Mouse (Mus musculus) splenic B cell, adult 2 months (primary cell): ENCODE results near the gene Bcan.

Source experiments
- DNase-seq: peaks from one replicate; pipeline ENCODE4 v3.0.0-alpha.2; 2011; ENCODE audit warnings: low read depth, low spot score
- H3K27me3 ChIP-seq: 2 replicates; pipeline ENCODE4 v1.6.1; 2012; ENCODE audit warnings: mild to moderate bottlenecking, low read length, moderate library complexity, mixed read lengths; ENCODE audit not compliant: control insufficient read depth, poor library complexity, insufficient read depth, severe bottlenecking
- H3K36me3 ChIP-seq: 2 replicates; pipeline ENCODE4 v1.6.1; 2012; ENCODE audit warnings: mild to moderate bottlenecking, low read length, moderate library complexity, mixed read lengths; ENCODE audit not compliant: control insufficient read depth, poor library complexity, insufficient read depth, severe bottlenecking

Gene Bcan

DNA sequence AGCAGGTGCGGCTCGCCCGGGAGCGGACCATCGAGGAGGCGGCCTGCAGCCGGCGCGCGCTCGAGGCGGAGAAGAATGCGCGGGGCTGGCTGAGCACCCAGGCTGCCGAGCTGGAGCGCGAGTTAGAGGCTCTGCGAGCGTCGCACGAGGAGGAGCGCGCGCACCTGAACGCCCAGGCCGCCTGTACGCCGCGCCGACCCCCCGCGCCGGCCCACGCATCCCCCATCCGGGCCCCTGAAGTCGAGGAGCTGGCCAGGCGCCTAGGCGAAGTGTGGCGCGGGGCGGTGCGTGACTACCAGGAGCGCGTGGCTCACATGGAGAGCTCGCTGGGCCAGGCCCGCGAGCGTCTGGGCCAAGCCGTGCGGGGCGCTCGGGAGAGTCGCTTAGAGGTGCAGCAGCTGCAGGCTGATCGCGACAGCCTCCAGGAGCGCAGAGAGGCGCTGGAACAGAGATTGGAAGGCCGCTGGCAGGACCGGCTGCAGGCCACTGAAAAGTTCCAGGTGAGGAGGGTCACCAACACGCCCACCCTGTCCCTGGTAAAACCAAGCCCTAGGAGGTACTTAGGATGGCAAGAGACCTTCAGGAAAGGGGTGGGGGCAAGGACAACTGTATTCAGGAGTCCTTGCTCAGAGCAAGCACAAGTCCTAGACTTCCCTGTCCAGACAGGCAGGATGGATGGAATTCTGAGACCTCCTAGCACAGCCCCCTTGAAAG, 28.4 kb downstream of the Bcan start:
- Histone ChIP-seq H3K36me3 (no peaks in the 10 kb centered on the region), H3K27me3 (no peaks in the 10 kb centered on the region)
- DNase-seq = no peak

DNA sequence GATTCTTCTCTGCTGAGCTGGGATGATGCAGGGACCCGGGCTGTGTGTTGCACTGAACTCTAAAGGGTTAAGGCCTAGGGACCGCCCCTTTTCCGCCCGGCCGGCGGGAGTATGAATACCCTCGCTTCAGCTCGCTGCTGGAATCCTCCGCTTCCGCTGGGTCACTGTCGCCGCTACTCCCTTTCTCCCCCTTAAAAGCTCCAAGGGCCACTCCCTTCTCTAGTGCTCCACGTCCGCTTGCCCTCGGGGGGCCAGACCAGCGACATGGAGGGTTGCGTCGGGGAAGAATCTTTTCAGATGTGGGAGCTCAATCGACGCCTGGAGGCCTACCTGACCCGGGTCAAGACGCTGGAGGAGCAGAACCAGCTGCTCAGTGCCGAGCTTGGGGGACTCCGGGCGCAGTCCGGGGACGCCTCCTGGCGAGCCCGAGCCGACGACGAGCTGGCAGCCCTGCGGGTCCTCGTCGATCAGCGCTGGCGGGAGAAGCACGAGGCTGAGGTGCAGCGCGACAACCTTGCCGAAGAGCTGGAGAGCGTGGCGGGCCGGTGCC, 29.0 kb downstream of the Bcan start, which contains the start of gene Nes:
TSS of gene Nes (plus strand) at position 140 of the 550 bp plus-strand sequence.
- DNase-seq = no peak
- H3K36me3 ChIP-seq = no peaks in the 10 kb centered on the region
- H3K27me3 ChIP-seq = no peaks in the 10 kb centered on the region

DNA sequence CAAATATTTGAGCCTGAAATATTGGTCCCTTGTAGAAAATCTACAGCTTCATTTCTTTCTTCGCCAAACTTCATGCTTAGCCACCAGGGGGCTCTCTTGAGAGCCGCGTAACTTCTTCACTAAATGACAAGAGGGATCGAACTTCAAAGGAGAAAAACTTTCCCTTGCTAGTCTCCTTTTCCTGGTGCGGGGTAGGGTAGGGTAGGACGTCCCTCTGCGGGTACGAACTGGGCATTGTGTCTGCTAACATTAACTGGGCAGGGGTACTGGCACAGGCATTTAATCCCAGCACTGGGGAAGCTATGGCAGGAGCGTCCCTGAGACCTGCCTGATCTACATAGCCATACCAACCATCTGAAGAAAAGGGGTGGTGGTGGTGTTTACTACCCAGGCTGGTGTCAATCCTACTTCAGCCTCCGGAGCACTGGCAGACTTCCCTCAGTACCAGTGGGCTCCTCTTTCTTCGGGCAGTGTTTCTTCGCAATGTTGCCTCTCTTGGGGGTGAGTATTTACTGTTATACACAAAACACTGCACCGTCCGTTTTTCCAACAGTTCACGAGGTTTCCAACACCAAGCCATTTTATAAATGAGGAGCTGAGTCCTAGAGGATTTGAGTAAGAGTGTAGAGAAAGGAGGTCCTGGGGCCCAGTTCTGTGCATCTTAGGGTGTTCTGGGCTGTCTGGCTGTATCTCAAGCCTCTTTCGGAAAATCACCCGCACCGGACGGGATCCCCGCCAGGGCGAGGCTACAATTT, 29.7 kb downstream of the Bcan start:
- Histone ChIP-seq H3K36me3 (no peaks in the 10 kb centered on the region), H3K27me3 (no peaks in the 10 kb centered on the region)
- DNase-seq = peak; percentile 78

DNA sequence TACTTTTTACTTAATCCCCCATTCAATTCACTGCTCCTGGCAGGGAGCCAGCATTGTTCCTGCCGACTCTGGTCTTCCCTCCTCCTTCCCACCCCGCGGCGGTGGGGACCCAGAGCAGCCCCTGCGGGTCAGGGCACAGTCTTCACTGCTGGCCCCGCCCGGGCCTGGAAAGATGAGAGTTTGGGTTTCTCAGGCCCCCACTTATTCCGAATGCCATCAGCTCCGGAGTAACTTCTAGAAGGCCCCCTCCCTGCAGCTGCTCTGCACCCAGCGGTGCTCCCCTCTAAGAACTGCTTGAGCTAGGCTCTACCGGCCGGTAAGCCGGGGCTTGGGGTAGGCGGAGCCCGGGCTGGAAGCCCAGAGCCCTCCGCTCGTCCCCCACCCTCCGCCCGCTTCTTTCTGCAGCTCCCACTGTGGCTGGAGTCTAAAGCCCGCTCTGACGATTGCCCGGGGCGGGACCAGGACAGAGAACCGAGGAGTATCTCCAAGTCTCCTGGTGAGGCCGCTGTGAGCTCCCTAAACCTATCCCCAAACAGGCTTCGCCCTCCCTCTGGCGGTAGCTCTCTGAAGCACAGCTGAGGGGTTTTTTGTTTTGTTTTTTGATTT, 39.3 kb downstream of the Bcan start:
- H3K36me3 ChIP-seq = no peaks in the 10 kb centered on the region
- H3K27me3 ChIP-seq = no peaks in the 10 kb centered on the region; the same call in 1 of the 2 replicates
- peak; percentile 78 for DNase-seq

DNA sequence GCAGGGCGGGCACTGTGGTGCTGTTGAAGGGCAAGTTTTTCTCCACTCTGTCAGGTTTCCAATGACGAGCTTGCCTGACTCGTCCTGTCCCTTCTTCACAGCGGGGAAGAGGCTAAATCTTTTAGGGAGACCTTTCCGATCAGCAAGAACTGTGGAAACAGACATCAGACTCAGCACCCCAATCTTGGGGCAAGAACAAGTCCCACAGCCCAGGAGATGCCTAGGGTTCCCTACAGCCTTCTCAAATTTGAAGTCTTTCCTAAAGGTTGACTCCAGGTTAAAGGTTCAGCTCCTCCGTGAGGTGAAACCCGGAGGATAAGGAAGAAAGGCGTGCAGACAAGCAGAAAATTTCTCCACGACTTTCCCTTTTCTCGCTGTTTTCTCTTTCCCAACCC, 39.8 kb downstream of the Bcan start:
- Histone ChIP-seq H3K27me3 (no peaks in the 10 kb centered on the region; the same call in 1 of the 2 replicates), H3K36me3 (no peaks in the 10 kb centered on the region)
- no peak for DNase-seq

DNA sequence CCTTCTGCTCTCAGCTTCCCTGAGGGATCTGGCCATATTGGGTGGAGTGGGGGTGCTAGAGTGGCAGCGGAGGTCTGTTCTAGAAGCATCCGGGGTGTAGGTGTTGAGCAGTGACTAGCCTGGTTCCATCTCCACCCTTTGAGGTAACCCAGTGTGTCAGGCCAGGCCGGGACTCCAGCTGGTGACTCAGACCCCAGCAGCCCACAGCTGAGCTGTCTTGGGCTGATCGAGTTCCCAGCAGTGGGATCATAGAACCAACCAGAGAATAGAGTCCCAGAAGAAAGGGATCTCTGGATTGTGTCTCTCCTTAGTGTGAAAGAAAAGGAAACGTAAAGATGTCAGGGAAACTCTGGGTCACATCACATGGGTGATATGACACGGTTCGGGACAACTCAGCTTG, 40.7 kb downstream of the Bcan start:
- Histone ChIP-seq H3K36me3 (no peaks in the 10 kb centered on the region), H3K27me3 (no peaks in the 10 kb centered on the region; the same call in 1 of the 2 replicates)
- no peak for DNase-seq

DNA sequence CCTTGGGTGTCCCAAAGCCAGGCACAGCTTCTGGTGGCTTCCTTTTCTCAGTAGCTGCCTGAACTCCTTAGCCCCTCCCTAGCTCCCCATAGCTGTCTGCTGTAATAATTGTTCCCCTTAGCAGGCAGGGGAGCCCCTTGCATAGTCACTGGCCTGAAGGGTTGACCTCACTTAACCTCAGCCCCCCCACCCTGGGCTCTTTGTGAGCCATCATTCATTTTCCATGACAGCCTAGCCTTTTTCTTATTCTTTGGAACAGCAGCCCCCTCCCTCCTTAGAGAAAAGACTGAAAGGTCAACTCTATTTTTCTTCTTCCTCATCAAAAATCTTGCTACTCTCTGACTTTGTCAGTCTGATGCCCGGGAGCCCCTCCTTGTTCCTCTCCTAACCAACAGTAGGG, 41.1 kb downstream of the Bcan start:
- no peaks in the 10 kb centered on the region for H3K36me3 ChIP-seq
- no peaks in the 10 kb centered on the region; the same call in 1 of the 2 replicates for H3K27me3 ChIP-seq
- DNase-seq = no peak

DNA sequence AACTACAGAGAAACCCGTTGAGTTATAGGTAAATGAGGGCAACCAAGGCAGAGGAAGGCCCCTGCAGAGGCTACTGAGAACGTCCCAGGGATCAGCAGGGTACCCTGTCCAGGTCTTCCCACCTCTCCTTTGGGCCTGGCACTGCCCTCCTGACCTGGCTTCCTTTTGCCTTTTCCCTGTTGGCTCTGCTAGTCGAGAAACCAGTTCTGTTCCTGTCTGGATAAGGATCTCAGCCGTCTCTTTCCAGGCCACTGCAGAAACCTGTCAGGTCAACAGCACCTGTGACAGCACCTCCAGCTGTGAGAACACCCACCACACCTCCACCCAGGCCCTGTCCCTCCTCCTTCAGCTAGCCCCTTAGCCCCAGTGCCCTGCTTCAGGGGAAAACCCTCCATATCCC, 41.6 kb downstream of the Bcan start:
- DNase-seq = no peak
- no peaks in the 10 kb centered on the region; the same call in 1 of the 2 replicates for H3K27me3 ChIP-seq

DNA sequence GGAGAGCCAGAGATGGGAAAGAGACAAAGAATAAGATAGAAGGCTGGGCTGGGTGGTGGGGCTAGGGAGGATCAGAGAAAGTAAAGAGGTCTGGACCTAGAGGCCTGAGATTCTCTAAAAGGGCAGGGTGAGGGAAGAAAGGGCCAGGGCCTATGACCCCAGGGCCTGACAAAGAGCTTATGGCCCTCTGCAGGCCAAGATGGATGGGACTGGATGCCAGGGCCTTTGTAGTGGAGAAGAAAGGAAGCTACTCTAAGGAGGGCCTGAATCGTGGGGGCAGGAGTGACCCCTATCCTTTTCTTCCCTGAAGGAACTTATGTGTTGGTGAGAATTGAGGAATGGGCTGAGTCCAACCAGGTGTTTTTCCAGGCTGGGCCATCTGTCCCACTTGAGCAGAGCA, 42.0 kb downstream of the Bcan start:
- DNase-seq = no peak
- no peaks in the 10 kb centered on the region for H3K36me3 ChIP-seq

More for the DNA sequence above, 41.6 kb downstream of the Bcan start:
- no peaks in the 10 kb centered on the region for H3K36me3 ChIP-seq

DNA sequence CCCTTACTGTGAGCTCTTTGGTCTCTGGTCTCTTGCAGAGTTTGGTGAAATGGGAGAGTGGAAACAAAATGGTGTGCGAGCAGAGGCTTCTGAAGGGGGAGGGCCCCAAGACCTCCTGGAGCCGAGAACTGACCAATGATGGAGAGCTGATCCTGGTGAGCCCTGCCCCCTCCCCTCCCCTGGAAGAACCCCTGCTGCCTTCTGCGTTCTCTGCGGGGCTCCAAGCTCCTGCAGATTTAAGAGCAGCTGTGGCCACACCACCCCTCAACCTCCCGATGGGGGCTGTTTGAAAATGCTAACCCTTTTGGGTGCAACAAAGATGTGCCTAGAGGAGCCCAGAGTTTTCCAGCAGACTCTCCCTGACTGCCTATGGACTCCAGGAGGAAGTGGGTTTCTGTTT, 47.6 kb downstream of the Bcan start:
- no peaks in the 10 kb centered on the region for H3K27me3 ChIP-seq
- H3K36me3 ChIP-seq = no peaks in the 10 kb centered on the region
- DNase-seq = no peak

More for the DNA sequence above, 42.0 kb downstream of the Bcan start:
- H3K27me3 ChIP-seq = no peaks in the 10 kb centered on the region; the same call in 1 of the 2 replicates

DNA sequence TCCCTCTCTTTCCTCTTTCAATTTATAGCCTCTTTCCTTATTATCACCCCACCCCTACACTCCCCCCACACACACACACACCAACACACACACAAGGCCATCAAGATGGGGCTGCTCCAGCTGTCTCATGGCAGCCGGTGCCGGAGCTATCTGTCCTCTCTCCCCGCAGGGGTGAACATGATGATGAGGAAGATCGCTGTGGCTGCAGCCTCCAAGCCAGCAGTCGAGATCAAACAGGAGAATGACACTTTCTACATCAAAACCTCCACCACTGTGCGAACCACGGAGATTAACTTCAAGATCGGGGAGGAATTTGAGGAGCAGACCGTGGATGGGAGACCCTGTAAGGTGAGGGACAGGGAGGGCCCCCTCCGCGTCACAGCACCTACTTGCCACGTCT, 48.1 kb downstream of the Bcan start:
- Histone ChIP-seq H3K27me3 (no peaks in the 10 kb centered on the region), H3K36me3 (no peaks in the 10 kb centered on the region)
- DNase-seq = no peak

DNA sequence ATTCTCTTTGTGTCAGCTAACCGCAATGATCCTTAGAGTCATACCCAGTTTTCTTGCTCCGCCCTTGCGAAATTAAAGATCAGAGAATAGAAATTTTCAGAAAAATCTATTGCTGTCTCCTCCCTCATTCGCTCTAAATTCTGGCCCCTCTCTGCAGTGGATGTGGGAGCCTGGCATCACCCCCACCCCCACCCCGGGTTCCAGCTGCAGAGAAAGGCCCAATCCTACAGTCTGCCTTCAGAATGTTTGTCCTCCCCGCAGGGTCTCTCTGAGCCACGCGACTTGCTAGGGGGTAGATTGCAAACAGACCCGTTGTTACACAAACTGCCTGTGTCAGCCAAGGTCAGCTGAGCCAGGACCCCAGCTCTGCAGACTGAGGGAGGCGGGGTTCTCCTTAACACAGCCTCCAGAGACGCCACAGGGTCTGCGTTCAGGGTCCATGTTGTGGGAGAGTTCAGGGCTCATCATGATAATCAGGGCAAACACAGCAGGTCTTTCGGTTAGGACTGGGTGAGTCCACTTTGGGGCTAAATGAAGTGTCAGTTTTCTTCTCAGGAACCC, 50.0 kb downstream of the Bcan start:
- H3K27me3 ChIP-seq = no peaks in the 10 kb centered on the region; the same call in 1 of the 2 replicates
- no peaks in the 10 kb centered on the region for H3K36me3 ChIP-seq
- no peak for DNase-seq

DNA sequence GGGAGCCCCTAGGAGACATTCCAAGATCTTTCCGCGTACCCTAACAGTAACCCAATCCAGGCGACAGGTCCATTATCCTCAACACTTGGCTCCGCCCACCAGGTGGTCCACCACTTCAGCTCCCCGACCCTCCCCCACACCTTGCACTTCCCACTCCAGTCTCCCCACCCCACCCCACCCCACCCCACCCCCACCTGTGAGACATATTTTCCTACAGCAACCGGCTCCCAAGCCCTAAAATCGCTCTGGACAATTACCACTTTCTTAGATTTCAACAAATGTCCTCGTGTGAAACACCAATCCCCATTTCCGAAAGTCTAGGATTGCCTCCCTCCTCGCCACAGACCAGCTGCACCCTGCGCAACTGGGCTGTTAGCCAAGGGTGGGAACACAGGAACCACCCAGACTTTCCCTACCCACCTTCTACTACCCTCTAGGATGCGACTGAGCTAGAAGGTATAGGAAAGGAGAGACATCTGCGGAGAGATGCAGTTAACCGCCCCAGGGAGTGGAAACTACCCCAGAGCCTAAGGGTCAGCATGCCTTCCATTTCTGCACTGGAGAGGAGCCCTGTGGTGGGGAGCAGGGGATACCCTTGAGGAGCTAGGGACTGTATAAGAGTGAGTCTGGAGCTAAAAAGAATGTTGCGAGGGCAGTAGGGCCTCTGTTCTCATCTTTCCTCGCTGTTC, 50.6 kb downstream of the Bcan start:
- no peaks in the 10 kb centered on the region; the same call in 1 of the 2 replicates for H3K27me3 ChIP-seq
- DNase-seq = no peak
- no peaks in the 10 kb centered on the region for H3K36me3 ChIP-seq
